Mouse (Mus musculus) cortical plate, adult 2 months (tissue): Measurements from ENCODE around the gene Fam129b. TPM values are rescaled to one million over a fixed set of nuclear protein-coding genes. Genes with fewer than 3 reads are reported as not detected.

Source experiments
- H3K27ac ChIP-seq: fragments of 200-500 bp; 2 replicates; pipeline ENCODE4 v1.5.1; 2012; ENCODE audit warnings: low read length, control low read depth, inconsistent platforms; ENCODE audit not compliant: insufficient read depth
- H3K4me1 ChIP-seq: fragments of 200-500 bp; 2 replicates; pipeline ENCODE4 v1.6.1; 2011; ENCODE audit warnings: low read length; ENCODE audit not compliant: control insufficient read depth, insufficient read depth
- H3K4me3 ChIP-seq: fragments of 200-500 bp; 2 replicates; pipeline ENCODE4 v1.5.1; 2011; ENCODE audit warnings: mild to moderate bottlenecking, low read length, control low read depth; ENCODE audit not compliant: insufficient read depth
- CTCF ChIP-seq: fragments of 200-500 bp; IDR thresholded peaks from 2 replicates; pipeline ENCODE4 v1.5.1; 2011; ENCODE audit warnings: mild to moderate bottlenecking, control low read depth, low read length; ENCODE audit not compliant: insufficient read depth; ENCODE audit errors: extremely low read depth
- POLR2A ChIP-seq: fragments of 200-500 bp; IDR thresholded peaks from 2 replicates; pipeline ENCODE4 v1.6.1; 2011; ENCODE audit warnings: mild to moderate bottlenecking, low read length, control low read depth; ENCODE audit not compliant: insufficient read depth; ENCODE audit errors: extremely low read depth
- polyA plus RNA-seq: library from polyadenylated mRNA; depleted of rRNA; stranded (reverse); fragments of >200 nt; gene quantifications from 2 replicates; pipeline ENCODE4 v1.2.3, GENCODE M21; 2012

Gene Fam129b
- polyA plus RNA-seq, 1 experiment = 29.0 TPM

DNA sequence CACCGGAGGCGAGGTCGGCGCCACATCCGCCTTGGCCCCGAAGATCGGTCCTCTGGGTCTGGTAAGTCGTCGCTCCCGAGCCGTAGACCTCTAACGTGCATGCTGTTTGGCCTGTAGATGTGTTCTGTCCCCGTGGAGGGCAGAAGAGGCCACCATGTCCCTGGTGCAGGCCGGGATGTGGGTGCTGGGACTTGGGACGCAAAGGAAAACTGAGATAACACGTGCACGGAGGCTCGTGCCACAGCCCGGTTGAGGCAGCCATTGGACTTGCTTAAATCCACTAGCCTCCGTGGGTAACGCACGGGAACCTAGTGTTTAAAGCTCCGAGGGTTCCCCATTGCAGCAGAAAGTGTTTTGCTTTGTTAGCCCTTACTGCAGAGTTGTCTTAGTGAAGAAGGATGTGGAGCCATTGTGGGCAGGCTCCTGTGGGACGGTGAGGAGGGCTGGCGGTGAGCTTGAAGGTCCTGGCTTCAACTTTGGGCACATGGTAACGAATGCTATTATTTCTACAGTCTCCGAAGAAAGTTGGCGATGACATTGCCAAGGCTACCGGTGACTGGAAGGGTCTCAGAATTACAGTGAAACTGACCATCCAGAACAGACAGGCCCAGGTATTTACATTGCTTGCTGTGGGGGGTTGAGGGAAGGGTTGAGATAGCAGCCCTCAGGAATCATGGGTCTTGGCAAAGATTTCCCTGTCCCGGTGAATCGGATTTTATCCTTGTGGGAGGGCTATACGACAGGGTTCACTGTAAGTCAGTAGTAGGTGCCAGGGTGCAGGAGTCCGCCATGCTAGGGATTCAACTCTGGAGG lies 86.4 kb downstream of the Fam129b start:
- no peak for TF ChIP-seq POLR2A
- TF ChIP-seq CTCF = no peak
- Histone ChIP-seq H3K4me3 (peak overlapping the region; percentile 62), H3K27ac (no peak overlapping the region), H3K4me1 (peaks cover 4% of the 10 kb centered on the region)

DNA sequence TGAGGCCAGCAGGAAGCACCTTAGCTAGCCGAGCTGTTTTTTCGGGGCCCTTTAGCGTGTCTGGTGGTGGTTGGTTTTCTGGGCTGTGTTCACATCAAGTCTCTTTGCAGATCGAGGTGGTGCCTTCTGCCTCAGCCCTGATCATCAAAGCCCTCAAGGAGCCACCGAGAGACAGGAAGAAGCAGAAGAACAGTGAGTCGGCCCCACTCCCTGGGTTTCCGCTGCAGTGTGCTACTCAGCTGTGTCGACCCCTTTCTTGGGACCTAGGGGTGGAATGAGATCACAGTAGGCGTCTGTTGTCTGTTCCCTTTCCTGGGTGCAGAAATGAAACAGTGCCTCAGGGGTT lies 86.9 kb downstream of the Fam129b start:
- no peak for TF ChIP-seq POLR2A
- TF ChIP-seq CTCF = no peak
- Histone ChIP-seq H3K4me3 (peak overlapping the region; percentile 62; the same call in 1 of the 2 replicates), H3K4me1 (peaks cover 4% of the 10 kb centered on the region), H3K27ac (no peak overlapping the region)

DNA sequence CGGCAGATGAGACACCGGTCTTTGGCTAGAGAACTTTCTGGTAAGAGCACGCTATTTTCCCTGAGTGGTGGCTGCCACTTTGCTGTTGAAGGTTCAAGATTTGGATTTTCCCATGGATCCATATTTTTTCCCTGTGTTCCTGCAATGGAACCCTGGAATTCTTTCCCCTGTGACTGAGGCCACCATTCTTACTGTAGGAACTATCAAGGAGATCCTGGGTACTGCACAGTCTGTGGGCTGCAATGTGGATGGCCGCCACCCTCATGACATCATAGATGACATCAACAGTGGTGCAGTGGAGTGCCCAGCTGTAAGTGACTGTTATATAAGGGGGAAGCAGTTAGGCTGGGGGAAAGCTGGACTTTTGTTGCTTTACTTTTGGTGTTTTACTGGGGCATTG lies 87.6 kb downstream of the Fam129b start:
- TF ChIP-seq CTCF (no peak), POLR2A (no peak)
- H3K4me1 ChIP-seq = peaks cover 4% of the 10 kb centered on the region

DNA sequence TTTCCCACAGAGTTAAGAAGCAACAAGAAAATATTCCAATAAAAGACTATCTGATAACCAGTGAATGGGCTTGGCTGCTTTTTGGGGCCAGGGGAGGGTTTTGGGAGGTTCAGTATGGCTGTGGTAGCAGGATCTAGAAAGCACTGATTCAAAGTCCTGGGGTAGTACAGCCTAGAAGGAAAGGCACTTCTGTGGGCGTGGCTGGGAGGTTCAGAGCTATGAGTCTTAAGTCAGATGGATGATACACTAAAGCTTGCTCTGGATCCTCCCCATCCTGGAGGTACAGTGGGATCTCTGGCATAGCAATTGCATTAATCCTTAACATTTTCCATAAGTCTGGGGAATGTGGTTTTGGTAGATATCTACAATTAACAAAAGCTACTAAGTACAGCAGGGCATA lies 88.1 kb downstream of the Fam129b start:
- peaks cover 5% of the 10 kb centered on the region for H3K4me1 ChIP-seq
- no peak overlapping the region for H3K4me3 ChIP-seq
- no peak for TF ChIP-seq POLR2A
- TF ChIP-seq CTCF = no peak
- H3K27ac ChIP-seq = no peak overlapping the region

More for the DNA sequence above, 87.6 kb downstream of the Fam129b start:
- H3K27ac ChIP-seq = no peak overlapping the region
- no peak overlapping the region for H3K4me3 ChIP-seq

DNA sequence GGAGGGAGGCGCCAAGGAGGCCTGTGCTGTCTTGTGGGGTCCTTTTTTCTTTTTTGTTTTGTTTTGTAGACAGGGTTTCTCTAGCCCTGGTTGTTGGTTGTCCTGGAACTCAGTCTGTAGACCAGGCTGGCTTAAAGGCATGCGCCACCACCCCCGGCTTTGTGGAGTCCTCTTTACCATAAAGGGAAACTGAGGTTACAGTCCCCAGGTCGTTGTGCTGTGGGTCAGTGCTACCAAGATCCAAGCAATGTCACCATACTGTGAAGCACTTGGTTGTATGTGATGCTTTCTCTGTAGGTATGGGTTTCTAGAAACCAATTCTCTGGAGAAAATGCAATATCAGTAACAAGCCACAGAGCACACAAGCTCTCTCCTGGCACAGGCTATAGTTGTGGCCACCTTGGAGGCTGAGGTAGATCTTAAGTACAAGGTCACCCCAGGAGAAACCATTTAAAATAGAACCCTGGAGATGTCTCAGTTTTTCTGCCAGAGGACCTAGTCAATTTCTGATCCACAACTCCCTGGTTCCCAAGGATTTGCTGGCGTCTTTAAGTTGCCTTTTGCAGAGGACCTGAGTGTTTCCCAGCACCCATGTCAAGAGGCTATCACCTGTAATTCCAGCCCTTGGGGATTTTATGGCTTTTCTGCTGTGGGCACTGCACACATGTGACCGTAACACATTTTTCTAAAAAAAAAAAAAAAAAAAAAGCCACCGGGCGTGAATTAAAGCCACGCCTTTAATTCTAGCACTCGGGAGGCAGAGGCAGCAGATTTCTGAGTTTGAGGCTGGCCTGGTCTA lies 88.9 kb downstream of the Fam129b start:
- Histone ChIP-seq H3K4me3 (no peak overlapping the region), H3K27ac (no peak overlapping the region), H3K4me1 (peaks cover 6% of the 10 kb centered on the region)
- no peak for TF ChIP-seq CTCF
- TF ChIP-seq POLR2A = no peak

DNA sequence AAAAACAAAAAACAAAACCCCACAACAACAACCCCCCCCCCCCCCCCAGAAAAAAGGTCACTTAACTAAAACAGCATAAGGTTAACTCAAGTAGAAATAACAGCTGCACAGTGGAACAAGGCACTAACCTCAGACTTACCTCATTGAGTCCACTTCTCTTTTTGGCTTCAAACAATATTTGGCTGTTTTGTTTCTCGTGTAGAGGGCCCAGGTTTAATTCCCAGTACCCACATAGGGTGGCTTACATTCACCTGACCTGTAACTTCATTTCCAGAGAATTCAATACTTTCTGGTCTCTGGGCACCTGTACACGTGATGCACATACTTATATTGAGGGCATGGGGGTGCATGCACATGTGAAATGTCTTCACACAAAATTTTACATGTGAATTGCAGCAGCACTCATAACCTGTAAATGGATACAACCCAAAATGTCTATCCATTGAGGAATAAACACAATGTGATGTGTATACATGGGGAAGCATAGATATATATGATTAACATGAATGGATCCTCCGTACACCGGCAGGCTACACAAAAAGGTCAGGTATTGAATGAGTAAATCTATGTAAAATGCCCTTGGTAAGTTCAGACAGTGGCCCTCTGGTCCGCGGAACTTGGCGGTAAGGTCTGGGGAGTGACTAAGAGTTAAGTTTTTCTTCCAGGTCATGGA lies 89.7 kb downstream of the Fam129b start:
- Histone ChIP-seq H3K4me1 (peaks cover 3% of the 10 kb centered on the region; the same call in 1 of the 2 replicates), H3K4me3 (no peak overlapping the region), H3K27ac (no peak overlapping the region)
- TF ChIP-seq POLR2A (no peak), CTCF (no peak)

DNA sequence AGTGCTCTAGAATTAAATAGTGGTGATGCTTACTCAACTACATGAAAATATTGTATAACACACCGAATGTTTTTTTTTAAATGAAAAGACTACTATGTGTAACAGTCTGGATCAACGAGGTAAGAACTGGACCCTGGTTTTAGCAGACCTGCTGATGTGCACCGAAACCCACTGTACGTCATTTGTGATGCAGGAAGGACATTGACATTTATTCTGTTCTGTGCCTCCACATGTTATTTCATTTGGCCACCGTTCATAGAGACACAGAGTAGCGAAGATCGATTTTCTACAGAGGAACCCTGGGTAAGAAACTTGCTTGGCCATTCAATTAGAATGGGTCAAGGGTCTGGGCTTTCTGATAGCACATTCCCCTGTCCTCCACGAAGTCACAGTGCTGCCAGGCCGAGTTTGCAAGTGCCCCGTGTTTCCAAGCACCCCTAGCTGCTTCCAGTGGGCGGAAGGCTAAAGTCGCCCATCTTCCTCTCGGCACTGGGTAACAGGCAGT lies 90.3 kb downstream of the Fam129b start:
- Histone ChIP-seq H3K4me3 (peak overlapping the region; percentile 65), H3K4me1 (0 out of 2 replicates have a peak, but pooled peaks cover 1% of the 10 kb centered on the region), H3K27ac (peak overlapping the region; percentile 94)
- no peak for TF ChIP-seq POLR2A
- no peak for TF ChIP-seq CTCF

DNA sequence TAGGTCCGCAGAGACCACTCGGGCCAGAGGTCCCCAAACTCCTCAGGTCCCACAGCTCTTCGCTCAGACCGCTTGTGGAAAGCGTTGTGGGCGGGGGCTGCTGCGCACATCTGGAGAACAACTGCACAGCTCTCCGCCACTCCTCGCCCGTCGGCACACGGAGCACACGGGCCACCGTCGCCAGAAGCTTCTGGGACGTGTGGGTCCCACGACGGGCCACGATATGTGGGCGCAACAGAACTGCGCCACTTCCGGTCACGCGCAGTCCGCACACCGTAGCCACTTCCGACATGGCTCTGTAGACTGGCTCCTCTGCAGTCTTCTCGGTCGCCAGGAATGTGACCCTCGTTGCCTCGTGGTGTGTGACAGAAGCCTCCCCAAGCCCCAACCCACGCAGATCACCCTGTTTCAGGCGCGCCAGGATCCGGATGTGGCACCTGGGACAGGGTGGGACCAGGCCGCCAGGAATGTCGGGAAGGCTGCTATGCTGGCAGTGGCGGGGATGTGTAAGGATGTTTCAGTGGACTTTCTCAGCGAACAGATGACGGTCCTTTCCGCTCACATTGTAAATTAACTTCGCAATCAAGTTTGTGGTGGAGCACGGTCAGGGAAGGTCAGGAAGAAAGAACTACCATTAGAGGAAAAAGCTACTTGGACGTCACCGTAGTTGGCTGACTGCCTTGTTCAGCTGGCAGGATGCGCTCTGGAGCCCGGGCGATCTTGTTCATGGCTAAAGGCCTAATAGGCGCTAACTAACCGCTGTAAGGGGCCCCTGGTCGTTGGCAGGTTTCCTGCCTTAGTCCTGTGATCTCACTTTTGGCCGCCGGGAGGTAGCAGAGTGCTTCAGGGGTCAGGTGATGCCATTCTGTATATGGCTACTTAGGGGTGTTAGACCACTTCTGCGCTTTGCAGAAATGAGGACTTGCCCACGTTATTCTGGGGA lies 91.0 kb downstream of the Fam129b start:
- Histone ChIP-seq H3K4me3 (peak overlapping the region; percentile 65), H3K4me1 (0 out of 2 replicates have a peak, but pooled peaks cover 1% of the 10 kb centered on the region), H3K27ac (peak overlapping the region; percentile 94)
- TF ChIP-seq CTCF = peak; percentile 26; the same call in 1 of the 2 replicates
- peak; percentile 87 for TF ChIP-seq POLR2A
